In the genomic region with DNA sequence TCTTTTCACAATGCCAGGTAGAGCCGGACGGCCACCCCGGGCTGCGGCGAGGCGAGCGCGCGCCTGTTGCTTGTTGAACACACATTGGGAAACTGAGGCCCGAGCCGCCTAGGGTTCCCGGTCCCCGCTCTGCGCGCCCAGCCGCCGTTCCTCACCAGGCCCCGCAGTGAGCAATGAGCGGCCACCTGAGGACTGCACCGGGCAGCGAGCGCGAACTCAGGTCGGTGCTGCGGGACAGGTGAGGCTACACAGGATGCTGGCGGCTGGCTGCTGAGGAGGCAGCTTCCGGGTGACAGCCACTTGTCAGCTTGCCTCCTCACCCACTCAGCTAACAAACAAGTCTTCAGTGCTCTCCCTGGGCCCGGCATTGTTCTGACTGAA, we compare ENCODE assay signal across 8 mouse cellular contexts. TPM values are rescaled to one million over a fixed set of nuclear protein-coding genes. Genes with fewer than 3 reads are reported as not detected.
DNase-seq lines count a peak whose midpoint lies in the region; ATAC-seq and TF ChIP-seq lines count a peak whose summit lies in the region.

No protein-coding gene starts in this region.

- TF ChIP-seq CTCF in testis, adult 2 months (IDR thresholded peaks at IDR 0.05; ENCODE audit: control insufficient read depth, insufficient read depth, insufficient replicate concordance, low read depth, low read length) = no peak

- peaks cover 2% of the 10 kb centered on the region for H3K4me1 ChIP-seq in testis, adult 2 months (ENCODE audit: control insufficient read depth, insufficient read depth, low read length)
- no peaks in the 10 kb centered on the region; the same call in 1 of the 2 replicates for H3K4me1 ChIP-seq in limb, embryonic 11.5 days (ENCODE audit: control insufficient read depth, insufficient read depth, low read length)
- H3K4me1 ChIP-seq in stomach, embryonic 16.5 days (ENCODE audit: control insufficient read depth, insufficient read depth, low read length) = peaks cover 9% of the 10 kb centered on the region; the same call in 1 of the 2 replicates

- peak overlapping the region; percentile 50 for H3K9ac ChIP-seq in limb, embryonic 11.5 days (ENCODE audit: low read length)
- H3K9ac ChIP-seq in stomach, embryonic 16.5 days (ENCODE audit: low read length) = no peak overlapping the region; the same call in 1 of the 2 replicates

- H3K27ac ChIP-seq in testis, adult 2 months (ENCODE audit: control insufficient read depth, insufficient read depth, low read depth, low read length) = no peak overlapping the region
- H3K27ac ChIP-seq in limb, embryonic 11.5 days (replicated peaks; ENCODE audit: low read depth, low read length) = no peak overlapping the region
- no peak overlapping the region for H3K27ac ChIP-seq in stomach, embryonic 16.5 days (ENCODE audit: low read length)

- H3K27me3 ChIP-seq in testis, adult 2 months (ENCODE audit: control insufficient read depth, insufficient read depth, low read length) = no peaks in the 10 kb centered on the region
- peaks cover 10% of the 10 kb centered on the region for H3K27me3 ChIP-seq in limb, embryonic 11.5 days (ENCODE audit: control insufficient read depth, insufficient read depth, low read length)
- H3K27me3 ChIP-seq in stomach, embryonic 16.5 days (ENCODE audit: control insufficient read depth, insufficient read depth, low read length) = peaks cover 22% of the 10 kb centered on the region

- no peaks in the 10 kb centered on the region for H3K36me3 ChIP-seq in testis, adult 2 months (ENCODE audit: control insufficient read depth, insufficient read depth, low read length)
- H3K36me3 ChIP-seq in limb, embryonic 11.5 days (ENCODE audit: control insufficient read depth, insufficient read depth, low read length) = no peaks in the 10 kb centered on the region
- no peaks in the 10 kb centered on the region for H3K36me3 ChIP-seq in stomach, embryonic 16.5 days (ENCODE audit: control insufficient read depth, insufficient read depth, low read length)

- no peak for DNase-seq in frontal cortex, postnatal 10 days (ENCODE audit: low spot score in 2 of 2)
- no peak for DNase-seq in testis, postnatal 14 days (ENCODE audit: low spot score)
- DNase-seq in limb, embryonic 11.5 days (ENCODE audit: low spot score) = no peak
- no peak for DNase-seq in left cerebral cortex, adult 18-20 months (ENCODE audit: low spot score in 2 of 2)
- no peak for DNase-seq in testis, postnatal 10 days (ENCODE audit: low spot score)

- TF ChIP-seq POLR2A in testis, adult 2 months (IDR thresholded peaks at IDR 0.05; ENCODE audit: control insufficient read depth, low read depth, low read length) = no peak

- peak overlapping the region; percentile 95 for H3K4me2 ChIP-seq in limb, embryonic 11.5 days (ENCODE audit: low read depth, severe bottlenecking)
- peak overlapping the region; percentile 99 for H3K4me2 ChIP-seq in stomach, embryonic 16.5 days (ENCODE audit: low read depth, low read length)

- peak overlapping the region; percentile 83 for H3K4me3 ChIP-seq in testis, adult 2 months (ENCODE audit: control insufficient read depth, low read depth, low read length)
- peak overlapping the region; percentile 59 for H3K4me3 ChIP-seq in limb, embryonic 11.5 days (ENCODE audit: low read depth, low read length)
- H3K4me3 ChIP-seq in stomach, embryonic 16.5 days (replicated peaks; ENCODE audit: low read length) = peak overlapping the region; percentile 64

- WGBS in limb, embryonic 11.5 days = 2% methylated on average over 28 of the region's 28 CpGs
- under 1% methylated on average over 28 of the region's 28 CpGs for WGBS in stomach, embryonic 16.5 days

- peak; percentile 21 for ATAC-seq in frontal cortex, adult (ENCODE audit: low TSS enrichment)
- ATAC-seq in limb, embryonic 11.5 days (ENCODE audit: insufficient number of reproducible peaks, low FRiP score, low TSS enrichment, low read depth) = peak; percentile 24; the same call in 1 of the 2 replicates
- ATAC-seq in stomach, embryonic 16.5 days (ENCODE audit: insufficient read depth, low FRiP score) = 0 out of 2 replicates have a peak, but pooled peaks have one; percentile 9

- no peaks in the 10 kb centered on the region for H3K9me3 ChIP-seq in limb, embryonic 11.5 days (ENCODE audit: control insufficient read depth, low read length)
- H3K9me3 ChIP-seq in stomach, embryonic 16.5 days (replicated peaks; ENCODE audit: control insufficient read depth, low read length) = no peaks in the 10 kb centered on the region

RNA-seq across cellular contexts. Expression of gene Phyhipl, which starts 55.9 kb away (rescaled TPM):
- 348 and 404 TPM in 2 replicates for polyA plus RNA-seq in testis, adult 2 months (2012; rRNA removed)
- polyA plus RNA-seq in limb, embryonic 11.5 days (2014; fragmentation: Nextera tagmentation; extraction: Ambion mirVana) = 2.1 and 2.5 TPM in 2 replicates
- 2.8 and 3.2 TPM in 2 replicates for polyA plus RNA-seq in stomach, embryonic 16.5 days (2015; fragmentation: Nextera tagmentation; extraction: Ambion mirVana)
- total RNA-seq in left cerebral cortex, adult 18-20 months (2021) = 100 to 1,000 TPM; 234 TPM

Comparison
In these comparisons a context has a peak if more than half of its experiments do, and no peak if none do; other contexts are left out.
1. RNA of gene Phyhipl, which starts 55.9 kb away (polyA plus RNA-seq): 348 to 404 TPM in testis, adult 2 months; 2.8 to 3.2 TPM in stomach, embryonic 16.5 days and 2.1 to 2.5 TPM in limb, embryonic 11.5 days; every median in the first group is over 10 times any median in the second.
2. Peak in every context shown above with its lines, with median percentiles within 50 percentile points of each other: ATAC-seq and H3K4me3 ChIP-seq.